Mouse (Mus musculus) 416B (cell line): ENCODE data around the gene Gpc6.

Experiments
- DNase-seq: peaks from one replicate; pipeline ENCODE4 v3.0.0; 2011; ENCODE audit warnings: low read depth

Gpc6 gene

DNA sequence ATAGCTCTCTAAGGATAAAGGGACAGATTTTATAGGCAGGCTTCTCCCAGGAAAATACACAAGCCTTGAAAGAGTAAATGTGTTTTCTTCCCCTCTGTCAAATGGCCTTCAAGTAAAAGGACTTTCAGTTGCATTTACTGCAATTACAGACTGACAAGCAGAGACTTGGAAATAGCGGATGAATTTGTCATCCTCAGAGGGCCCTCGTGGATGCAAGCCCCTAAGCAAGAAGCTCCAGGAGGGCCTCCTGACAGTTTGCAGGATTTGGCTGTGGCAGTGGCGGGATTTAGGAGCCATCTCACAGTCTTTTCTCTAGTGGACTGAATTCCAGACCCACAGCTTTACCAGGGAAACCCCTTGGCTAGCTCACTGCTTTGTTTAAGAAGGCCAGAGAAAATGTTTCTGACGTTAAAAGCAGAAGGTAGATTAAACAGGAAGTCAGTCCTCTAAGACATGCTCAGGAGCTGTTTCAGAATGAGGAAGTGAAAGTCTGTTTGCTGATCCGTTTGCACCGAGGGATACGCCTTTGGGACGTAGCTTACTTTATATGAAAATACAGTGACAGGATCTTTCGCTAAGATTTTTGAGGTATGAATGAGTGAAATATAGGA is 700.1 kb downstream of the Gpc6 start:
- DNase-seq: no peak

DNA sequence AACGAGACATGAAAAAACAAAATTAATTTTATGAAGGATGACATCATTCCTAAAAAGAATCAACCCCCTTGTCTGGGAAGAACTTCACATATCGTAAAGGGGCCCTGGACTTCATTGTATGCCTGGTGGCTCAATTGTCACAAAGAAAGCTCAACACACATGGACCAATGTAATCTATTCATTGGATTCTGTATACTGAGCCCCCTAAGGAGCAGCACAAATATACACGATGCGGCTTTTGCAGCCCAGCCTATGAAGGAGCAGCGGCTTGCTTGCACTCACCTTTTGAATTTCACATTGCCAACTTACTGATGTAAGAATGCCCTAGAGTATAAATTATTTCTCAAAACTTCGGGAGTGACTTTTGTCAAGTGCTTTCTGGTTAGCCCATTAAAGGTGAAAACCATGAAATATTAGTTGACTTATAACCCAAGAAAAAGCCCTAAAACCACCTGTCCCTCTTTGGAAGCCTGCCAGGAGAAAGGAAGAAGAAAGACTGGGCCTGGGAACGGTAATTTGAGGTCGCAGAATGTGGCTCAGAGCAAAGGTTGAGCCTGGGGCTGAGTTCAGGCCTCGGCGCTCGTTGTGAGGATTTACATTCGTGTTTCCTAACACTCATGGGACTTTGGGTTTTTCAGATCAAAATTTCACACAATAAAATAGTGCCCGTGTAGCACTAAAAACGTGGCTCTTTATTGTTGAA is 709.3 kb downstream of the Gpc6 start:
- DNase-seq: no peak

DNA sequence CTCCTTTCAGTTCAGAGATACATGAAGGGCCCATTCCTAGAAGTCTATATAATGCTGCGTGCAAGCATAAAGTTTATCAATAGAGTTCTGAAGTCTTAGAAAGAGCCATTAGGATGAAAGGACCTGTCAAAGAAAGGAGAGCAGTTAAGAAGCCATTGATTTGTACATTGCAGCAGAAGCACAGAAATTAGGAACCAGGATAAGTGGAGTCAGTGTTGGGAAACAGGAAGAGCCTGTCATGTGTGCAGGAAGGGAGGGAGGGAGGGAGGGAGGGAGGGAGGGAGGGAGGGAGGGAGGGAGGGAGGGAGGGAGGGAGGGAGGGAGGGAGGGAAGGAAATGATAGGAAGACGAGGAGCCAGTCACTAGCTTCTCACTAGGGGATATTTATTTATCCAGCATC is 716.7 kb downstream of the Gpc6 start:
- no peak for DNase-seq

DNA sequence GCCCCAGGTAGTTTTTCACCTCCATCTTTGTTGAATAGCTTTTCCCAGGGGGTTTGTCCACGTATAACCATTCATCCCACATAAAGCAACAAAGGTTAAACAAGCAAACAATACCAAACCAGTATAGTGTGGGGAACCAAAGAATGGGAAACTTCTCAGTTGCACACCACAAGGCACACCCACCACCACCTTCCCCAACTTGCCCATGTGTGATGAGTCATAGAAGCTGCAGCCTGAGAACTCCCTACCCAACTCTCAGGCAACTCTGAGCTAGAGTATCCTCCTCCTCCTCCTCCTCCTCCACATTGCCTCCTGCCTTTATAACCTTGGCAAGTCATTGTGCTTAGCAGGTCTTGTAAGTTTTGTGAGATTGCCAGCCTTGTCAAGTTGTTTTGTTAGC is 718.0 kb downstream of the Gpc6 start:
- no peak for DNase-seq

DNA sequence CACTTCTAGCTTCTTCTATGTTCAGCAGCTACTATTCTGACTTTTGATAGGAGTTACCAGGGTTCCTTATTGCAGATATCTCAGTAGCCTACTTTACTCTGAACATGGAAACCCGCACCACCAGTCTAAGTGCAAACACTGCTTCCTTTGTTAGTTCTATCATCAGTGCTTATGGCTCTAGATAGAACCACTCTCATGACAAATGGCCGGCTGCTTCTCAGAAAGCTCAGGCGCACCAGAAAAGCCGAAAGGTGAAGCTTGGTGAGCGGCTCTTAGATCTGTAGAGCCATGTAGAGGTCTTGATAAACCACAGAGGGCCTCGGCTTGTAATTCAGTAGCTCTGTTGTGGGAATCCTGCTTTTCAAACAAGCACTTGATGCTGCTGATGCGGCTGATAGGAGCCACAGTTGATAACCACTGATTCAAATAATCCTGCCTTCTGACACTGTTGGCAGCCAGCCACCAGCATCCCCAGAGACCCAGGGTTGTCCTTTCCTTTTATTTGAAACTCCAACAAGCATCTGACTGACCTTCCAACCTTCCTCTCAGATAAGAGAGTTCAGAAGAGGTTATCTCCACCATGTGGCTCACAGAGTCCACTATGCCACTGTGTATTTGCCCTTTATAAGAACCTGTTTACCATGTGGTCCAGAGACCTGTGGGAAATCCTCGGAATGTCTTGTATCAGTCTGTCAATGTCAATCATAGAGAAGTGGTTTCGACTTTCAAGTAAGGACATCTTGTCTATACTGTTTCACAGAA is 723.3 kb downstream of the Gpc6 start:
- DNase-seq: no peak

DNA sequence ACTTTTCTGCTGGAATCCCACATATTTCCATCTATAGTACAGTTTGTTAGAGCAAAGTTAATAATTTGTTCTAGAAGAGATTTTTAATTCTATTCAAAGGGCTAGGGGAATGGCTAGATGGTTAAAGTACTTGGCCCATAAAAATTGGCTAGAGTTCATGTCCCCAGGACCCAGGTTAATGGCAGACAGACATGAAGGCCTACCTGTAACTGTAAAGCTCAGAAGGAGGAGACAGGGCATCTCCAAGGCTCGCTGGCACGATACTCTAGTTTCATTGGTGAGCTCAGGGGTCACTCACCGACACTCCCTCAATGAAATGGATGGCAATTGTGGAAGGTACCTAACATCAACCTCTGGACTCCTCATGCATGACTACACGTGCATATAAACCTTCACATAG is 725.0 kb downstream of the Gpc6 start:
- no peak for DNase-seq

DNA sequence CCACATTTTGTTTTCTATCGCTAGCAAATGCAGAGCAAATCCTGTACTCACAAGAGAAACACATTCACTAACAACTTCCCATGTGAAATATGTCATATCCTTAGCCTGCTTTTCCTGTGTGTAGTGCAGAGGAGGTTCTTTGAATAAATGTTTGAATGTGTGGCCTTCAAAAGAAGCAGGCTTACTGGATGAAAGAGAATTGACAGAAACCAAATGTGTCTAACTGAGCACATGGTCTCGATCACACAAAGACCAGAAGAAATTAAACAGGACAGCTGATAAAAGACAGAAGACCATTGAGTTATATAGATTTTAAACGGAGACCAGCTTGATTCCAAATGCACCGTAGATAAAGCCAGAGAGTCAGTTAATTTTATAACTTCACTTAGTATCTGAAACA is 726.2 kb downstream of the Gpc6 start:
- no peak for DNase-seq

DNA sequence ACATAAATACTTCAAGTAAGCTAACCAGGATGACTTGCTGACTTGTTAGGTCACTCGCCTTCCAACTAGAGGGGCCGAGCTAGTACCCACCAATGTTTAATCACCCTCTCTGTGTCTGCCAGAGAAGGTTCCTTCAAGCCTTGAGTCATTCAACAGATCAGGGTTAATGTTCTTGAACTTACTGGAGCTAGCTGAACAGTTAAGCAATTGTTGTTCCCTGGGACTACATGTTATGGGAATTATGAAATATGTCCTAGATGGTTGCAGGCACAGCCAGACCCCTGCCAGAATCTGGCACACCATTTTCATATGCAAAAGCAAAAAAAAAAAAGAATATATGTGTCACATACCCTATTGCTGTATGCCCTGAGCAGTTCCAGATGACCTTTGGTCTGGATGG is 726.8 kb downstream of the Gpc6 start:
- no peak for DNase-seq

DNA sequence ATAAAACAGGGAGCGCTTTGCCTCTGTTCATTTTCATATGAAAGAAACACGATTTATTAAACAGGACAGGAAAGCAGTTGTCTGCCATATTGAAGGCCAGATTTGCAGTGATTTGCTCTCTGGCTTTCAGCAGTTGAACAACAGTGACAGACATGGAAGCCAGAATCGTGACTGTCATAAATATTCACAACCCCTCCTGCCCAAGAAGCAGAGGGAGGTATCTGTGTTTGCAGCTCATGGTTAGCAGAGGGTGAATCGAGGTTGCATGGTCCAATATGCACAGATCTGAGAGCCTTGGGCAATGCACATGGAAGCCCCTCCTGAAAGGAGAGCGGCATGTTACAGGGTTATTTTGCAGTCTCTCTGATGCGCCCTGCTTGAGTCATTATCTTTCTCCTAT is 730.3 kb downstream of the Gpc6 start:
- no peak for DNase-seq

DNA sequence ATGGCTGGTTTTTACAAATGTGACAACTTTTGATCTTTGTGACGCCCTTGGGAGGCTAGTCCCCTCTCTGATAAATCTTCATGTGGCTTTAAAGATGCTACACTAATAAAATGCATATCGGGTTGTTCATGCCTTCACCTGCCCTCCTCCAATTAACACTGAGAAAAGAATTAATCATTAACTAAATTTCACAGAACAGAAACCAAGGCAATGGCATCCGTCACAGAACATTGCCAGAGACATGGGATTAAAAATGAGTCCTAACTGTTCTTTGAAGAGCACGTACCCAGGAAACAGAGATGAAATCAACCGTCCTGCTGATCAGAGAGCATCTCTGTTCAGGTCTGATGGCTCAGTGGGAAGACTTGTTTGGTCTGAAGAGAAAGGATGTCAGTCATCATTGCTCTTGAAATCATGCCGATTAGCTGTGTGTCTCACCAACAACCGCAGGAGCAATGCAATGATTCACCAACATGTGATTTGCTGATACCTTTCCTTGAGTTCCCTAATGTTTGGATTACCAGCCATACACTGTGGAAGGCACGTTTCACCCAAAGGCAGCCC is 734.2 kb downstream of the Gpc6 start:
- DNase-seq: no peak

DNA sequence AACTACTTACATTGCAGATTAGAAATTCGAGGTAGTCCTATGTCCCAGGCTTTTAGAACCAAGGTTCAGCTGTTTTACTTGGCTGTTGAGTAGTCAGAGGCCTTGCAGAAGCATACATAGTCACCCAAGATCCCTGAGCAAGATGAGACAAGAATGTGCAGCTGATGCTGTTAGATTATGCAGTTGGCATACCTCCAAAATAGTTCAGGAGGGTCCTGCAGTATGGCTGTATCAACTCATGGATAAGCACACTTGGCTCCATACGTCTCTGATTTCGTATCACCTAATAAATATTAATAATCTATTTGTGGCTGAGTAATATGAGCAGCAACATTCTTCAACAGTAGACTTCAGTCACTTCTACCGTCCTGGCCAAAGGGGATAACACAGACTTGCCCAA is 737.1 kb downstream of the Gpc6 start:
- DNase-seq: no peak

DNA sequence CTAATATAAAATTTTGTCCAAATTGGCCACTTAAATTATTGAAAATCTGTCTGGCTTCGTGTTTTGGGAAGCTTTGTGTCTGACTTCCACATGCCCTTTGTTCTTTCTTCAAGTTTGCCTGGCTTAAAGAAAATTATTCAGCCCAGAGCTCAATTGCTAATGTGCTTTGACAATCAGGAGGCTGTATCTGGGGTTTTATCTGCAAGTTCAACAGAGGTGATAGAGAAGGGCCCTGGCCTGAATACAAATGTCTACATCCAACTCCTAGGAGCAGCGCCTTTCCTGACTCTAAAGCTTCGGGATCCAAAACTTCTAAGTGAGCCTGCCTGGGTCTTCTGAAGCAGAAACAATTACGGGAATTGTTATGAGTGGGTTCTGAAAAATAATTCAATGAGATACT is 739.7 kb downstream of the Gpc6 start:
- no peak for DNase-seq

DNA sequence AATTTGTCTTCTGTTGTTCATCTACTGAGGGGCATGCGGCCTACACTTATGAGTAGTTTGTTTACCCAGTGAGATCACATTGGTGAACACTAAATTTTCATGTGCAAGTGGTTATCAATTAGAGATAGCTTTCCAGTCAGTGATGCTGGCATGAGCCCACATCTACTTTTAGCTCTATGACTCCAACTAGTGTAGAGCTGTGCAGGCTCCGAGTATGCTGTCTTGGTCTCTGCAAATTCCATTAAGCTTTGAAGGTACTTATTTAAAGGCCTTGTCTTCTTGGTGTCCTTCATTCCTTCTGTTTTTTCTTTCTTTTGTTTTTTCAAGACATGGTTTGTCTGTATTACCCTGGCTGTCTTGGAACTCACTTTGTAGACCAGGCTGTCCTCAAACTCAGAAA is 741.0 kb downstream of the Gpc6 start:
- DNase-seq: no peak

DNA sequence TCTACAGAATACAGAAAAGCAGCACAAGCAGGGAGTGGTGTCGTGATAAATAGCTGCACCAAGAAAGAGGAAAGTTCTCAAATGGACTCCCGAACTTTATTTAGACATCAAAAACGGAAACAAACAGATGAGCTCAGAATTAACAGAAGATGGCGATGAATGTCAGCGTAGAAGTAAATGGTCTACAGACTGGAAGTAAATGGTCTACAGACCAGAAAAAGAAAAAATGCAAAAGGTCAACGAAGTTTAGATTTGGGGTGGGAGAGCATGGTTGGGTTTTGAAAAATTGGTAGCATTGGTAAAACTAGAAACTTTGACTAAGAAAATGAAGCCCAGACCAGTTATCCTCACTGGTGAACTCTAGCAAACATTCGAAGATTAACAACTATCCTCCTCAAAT is 748.4 kb downstream of the Gpc6 start:
- DNase-seq: no peak

DNA sequence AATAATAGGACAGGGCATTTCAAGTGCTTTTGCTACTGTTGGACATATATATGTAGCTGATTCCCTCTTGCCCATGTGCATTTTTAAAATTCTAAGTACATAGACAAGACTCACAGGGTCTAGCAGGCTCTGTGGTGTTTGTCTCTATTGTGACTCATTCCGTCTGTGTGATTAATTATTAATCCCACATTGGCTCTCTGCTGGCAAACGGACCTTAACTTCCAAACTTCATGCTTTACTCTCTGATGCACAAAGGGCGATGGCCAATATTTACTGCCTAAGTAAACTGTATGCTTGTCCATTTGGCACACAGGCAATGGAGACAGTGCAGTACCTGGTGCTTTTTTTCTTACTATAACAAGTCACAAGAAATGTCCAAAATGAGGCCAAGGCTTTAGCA is 749.4 kb downstream of the Gpc6 start:
- no peak for DNase-seq

DNA sequence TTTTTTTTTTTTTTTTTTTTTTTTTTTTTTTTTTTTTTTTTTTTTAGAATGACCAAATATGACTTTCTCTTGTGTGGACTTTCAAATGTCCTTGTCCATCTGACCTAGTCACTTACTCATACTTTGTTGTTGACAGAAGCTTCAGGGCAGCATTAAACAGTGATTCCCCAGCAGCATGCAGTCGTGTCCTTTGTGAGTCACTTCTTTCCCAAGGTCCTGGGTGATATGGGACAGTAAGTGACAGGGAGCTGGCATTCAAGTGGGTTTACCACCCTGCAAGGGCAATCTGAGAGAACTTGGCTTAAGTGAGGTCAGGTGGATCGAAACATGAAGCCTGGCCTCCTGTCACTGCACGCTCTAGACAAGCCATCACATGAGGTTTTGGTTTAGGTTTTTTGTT is 754.8 kb downstream of the Gpc6 start:
- no peak for DNase-seq

DNA sequence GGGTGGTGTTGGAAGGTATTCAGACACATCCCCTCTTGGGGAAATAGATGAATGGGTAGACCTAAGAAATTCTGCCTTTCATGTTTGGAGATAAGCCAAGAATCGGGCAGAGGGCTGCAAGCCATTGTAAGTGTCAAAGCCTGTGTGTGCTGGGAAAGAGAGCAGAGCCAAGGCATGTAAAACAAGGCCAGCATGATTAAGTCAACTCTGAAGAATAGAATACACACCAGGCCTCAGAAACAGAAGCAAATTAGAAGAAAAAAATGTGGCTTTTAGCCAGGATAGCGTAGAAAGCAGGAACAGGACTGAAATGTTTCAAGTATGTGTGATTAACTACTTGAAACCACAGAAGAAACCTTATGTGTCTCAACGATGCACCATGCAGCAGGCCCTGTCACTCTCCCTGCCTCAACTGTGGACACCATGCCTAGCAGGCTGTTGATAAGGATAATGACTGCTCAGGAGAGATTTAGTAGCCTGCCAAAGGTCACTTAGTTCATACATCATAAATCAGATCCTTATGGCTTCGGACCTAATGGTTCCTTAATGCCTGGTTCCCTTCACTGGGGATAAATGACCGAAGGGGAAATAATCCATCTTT is 756.3 kb downstream of the Gpc6 start:
- DNase-seq: no peak

DNA sequence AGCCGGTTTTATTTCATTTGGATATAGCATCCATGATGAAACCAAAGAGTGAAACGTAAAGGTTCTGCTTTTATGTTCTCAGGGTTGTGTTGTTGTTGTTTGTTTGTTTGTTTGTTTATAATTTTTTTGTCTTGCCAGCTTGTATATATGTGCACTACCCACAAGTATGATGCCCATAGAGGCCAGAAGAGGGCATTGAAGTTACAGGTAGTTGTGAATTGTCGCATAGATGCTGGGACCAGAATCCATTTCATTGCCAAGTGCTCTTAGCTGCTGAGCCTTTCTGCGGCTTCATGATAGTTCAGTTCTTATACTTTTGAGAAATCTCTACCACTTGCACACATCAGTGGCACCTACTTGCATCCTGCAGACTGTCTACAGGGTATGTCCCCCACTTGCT is 758.0 kb downstream of the Gpc6 start:
- no peak for DNase-seq

DNA sequence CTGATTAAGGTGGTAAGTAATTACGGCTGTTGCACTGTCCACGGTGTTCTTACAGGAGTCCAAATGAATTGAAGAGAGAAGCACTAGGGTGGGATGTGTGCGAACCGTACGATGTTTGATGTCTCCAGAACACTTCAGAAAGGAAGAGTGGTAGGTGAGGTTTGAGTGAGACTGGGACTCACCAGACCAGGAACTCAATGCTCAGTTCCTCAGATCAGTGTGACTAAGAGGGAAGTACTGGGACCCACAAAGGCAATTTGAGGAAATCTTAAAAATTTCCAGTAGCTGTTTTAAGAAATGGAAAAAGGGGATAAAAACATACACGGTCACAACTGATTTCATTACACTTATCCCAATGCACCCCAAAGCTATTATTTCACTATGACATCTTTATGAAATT is 764.7 kb downstream of the Gpc6 start:
- DNase-seq: no peak

DNA sequence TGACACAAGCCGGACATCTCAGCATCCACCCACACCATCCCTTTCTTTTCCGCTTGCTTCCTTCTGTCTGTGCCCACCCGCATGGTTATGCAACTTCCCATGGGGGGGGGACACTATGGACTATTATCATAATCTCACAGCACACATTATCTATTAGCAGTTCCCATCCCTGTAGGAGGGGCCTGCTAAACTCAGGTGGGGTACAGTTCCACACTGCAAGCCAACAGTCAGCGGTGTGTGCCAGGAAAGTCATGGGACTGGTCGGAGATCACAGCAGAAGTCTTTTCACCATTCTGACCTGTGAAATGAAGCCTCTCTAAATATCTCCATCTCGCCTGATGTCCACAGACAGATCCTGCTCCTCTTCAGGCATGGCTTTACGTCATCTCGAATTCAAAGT is 770.5 kb downstream of the Gpc6 start:
- no peak for DNase-seq

DNA sequence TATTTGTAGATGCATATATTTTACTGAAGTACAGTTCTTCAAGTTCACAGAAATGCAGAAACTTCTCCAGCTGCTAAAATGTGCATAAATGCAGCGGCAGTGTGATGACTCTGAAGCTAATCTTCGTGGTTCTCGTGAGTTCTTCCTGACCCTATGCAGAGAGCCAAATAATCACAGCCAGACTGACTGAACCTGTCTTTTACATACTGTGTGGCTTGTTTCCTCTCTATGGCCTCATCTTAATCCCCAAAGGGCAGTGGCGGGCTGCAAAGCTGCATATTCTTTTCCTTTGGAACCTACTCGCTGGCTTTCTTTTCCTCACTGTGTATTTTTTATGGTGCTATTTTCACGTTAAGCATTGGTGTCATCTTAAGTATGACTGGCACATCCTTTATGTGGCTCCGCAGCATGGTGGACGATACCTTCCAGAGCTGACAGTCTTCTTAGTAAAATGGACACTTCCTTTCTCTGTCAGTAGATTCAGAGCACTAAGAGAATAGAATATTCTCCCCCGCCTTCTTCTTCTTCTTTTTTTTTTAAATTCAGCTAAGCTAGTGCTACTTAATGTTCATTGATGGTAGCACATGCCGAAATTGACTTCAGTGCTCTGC is 775.7 kb downstream of the Gpc6 start:
- DNase-seq: no peak

DNA sequence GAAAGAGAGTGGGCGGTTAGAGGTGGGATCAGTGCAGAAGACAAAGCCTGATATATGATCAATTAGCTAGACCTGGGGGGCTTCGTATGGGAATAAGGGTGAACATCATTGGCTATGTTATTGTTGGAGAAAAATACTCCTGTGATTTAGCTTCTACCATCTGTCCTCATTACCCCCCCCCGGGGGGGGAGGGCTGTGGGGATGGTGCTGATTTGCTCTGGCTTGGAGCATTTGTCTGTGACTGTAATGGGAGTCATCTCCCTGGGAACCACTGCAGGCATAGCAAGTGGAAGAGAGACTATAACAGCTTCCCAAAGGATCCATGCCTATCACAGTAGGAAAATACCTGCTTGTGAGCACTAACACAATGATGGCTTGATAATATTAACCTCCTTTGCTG is 783.7 kb downstream of the Gpc6 start:
- DNase-seq: no peak
